Mouse (Mus musculus) left cerebral cortex, postnatal 25 days (tissue): Measurements from ENCODE around the gene 4930432K21Rik. TPM values are rescaled to one million over a fixed set of nuclear protein-coding genes. Genes with fewer than 3 reads are reported as not detected.

Experiments used
- DNase-seq, 2 experiments: peaks; one replicate each; pipeline ENCODE4 v3.0.0; 2022; ENCODE audit warnings: low spot score in 2 of 2, mixed read lengths in 1 of 2
- intact Hi-C: fragments of 180-260 bp; cut with DNase I; formaldehyde crosslinking; loops from one replicate; pipeline ENCODE4 v1.15.1; 2025
- total RNA-seq, 2 experiments: library from RNA; stranded (reverse); gene quantifications; 2 replicates each; pipeline ENCODE4 v1.2.3; 2021

Gene 4930432K21Rik
- total RNA-seq, 2 experiments from 2014 or later: 1.4 to 1.6 TPM

DNA sequence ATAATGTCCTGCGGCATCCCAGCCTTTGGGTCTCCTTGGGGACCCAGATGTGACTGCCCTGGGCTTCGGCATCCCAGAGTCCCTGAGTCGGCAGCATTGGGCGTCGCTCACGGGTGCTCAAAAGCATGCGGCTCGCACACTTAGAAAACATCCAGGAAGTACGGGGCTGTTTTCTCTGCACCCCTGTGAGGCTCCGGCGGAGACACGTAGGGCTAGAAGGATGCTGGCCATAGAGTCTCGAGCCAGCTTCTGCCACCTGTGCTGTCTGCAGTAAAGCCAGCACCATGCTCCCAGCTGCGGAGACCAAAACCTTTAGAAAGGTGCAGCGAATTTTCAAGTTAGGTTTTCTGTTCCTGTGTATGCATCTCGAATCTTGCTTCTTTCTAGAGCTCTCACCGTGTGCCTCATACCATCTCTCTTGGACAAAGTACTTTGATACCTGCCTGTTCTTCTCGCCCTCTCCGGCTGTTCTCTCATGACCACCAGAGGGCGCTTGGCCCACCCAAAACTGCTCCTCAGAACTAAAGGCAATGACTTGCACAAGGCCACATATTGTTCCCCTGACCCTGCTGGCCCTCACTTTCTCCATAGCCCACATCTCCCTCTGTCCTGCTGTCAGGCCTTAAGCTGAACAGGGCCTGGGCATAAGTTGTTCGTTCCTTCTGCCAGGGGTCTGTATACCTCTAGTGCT lies 39.4 kb downstream of the 4930432K21Rik start:
- peak; percentile 60 to 62 for DNase-seq
- intact Hi-C loops: loop anchor here (1.0 to 5.0 kb wide), 3 partner anchors 23 to 170 kb away; no protein-coding TSS in a partner anchor

DNA sequence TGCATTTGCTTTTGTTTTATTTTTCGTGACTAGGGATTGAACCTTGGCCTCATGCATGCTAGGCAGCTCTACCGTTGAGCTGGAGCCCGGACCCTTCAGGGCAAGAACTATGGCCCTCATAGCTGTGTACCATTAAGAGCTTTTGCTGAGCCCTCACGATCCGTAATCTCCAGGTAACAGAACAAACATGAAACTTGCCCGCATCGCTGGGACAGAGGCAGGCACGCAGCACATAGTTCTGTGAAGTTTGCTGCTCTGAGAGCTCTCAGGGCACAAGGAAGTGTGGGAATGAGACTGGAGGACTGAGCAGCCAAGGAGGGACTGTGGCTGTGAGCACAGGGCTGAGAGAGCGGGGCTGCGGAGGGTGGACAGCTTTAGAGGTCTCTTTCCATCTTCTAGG lies 40.8 kb downstream of the 4930432K21Rik start:
- no peak for DNase-seq
- intact Hi-C loops: loop anchor here (5.0 kb wide), 1 partner anchor 94 kb away; no protein-coding TSS in a partner anchor

DNA sequence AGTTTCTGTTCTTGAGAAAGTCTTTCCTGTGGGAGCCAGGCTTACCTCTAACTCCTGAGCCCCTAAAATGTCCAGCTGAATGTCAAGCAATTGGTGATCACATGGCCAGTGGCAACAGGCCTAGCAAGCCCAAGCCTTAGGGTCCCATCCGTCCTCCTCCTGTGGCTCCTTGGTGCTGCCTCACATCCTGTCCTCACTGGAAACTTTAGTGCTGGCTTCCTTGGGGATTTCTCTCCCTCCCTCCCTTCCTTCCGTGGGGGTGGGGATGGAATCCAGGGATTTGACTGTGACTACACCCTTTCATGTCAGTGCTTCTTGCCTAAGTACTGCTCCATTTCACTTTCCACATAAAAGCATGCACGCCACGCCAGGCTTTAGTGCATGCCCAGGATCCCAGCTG lies 41.8 kb downstream of the 4930432K21Rik start:
- intact Hi-C loops: loop anchor here (5.0 kb wide), 1 partner anchor 93 kb away; no protein-coding TSS in a partner anchor
- DNase-seq: no peak

DNA sequence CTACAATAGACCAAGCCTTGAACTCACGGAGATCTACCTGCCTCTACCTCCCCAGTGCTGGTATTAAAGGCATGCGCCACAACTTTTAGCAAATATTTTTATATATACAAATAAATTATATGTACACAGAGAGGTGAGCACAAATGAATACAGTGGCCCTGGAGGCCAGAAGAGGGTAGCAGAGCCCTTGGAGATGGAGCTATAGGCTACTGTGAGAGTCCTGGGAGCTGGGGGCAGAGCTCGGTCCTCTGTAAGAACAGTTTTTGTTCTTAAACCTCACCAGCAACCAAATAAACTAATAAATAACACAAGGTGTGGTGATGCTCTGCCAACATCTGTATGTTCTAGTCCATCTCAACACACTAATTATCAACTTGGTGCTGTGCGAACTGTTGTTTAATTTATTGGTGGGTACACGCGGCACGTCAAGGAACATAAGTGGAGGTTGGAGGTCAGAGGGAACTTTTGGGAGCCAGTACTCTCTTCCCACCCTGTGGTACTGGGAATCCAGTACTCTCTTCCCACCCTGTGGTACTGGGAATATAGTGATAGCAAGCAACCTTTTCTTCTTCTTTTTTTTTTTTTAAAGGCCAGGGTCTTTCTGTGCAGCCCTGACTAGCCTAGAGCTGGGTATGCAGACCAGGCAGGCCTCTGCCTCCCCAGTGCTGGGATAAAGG lies 42.5 kb downstream of the 4930432K21Rik start:
- intact Hi-C loops: no loop called here
- DNase-seq: no peak

DNA sequence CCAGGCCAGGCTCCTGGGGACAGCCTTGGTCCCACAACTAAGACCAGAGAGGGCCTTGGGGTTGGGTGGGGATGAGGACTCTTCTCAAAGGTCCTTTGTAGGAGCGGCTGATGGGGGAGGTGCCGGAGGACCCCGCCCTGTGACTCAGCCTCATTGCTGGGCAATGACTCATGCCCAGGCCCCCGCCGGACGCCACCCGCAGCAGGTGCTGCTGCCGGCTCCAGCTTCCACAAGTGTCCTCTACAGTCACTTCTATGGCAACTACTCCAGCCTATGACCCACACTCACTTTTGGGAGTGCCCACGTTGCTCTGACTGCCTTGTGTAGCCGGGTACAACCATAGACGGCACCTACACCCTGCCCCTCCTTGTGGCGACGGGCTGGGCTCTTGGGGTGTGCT lies 44.2 kb downstream of the 4930432K21Rik start:
- DNase-seq: peak in 1 of 2 experiments; percentile 41
- intact Hi-C loops: no loop called here

DNA sequence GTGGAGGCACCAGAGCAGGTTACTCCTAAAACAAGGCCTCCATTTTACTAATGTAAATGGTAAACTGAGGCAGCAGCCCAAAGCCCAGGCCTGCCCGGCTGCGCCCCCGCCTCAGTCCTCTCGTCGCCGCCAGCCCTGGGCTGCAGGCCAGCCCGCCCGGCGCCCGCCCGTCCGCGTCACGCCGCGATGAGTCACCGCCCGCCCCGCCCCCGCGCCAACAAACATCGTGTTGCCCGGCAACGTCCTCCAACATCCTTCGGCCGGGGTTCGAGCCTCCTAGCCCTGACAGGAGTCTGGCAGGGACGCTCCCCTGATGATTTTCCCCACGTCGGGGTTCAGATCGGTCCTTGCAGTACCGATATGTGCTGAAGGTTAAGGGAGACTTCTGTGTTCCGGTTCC lies 44.7 kb downstream of the 4930432K21Rik start:
- intact Hi-C loops: no loop called here
- peak; percentile 60 to 68 for DNase-seq

DNA sequence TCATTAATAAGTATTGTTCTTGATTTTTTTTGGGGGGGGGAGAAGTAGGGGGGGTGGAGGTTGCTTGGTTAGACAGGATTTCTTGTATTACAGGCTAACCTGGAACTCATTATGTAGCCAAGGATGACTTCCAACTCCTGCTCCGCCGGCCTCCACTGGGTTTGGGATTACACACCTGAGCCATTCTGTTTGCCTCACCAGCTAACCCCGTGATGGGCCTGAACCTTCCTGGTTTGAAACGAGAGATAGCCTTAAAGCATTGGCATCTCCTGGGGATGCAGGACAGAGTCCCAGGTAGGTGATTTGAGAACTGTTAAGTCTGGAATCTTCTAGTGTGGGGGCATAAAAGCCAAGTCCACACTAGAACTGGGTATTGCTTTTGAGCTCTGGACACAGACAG lies 45.3 kb downstream of the 4930432K21Rik start:
- no peak for DNase-seq
- intact Hi-C loops: no loop called here

DNA sequence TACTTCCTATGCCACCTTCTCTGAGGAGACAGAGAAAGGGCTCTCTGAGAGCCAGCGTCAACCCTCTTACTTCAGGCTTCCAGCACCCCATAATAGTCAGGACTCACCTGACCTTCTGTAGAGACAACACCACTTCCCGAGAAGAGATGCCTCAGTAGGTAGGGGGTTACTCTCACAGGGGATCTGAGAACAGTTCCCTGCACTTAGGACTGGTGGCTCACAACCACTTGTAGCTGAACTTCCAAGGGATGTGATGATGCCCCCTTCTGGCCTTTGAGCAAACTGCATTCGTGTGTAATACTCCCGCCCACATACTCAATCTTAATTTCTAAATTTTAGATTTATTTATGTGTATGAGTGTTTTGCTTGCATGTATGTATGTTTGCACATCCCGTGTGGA lies 45.7 kb downstream of the 4930432K21Rik start:
- DNase-seq: no peak
- intact Hi-C loops: no loop called here

DNA sequence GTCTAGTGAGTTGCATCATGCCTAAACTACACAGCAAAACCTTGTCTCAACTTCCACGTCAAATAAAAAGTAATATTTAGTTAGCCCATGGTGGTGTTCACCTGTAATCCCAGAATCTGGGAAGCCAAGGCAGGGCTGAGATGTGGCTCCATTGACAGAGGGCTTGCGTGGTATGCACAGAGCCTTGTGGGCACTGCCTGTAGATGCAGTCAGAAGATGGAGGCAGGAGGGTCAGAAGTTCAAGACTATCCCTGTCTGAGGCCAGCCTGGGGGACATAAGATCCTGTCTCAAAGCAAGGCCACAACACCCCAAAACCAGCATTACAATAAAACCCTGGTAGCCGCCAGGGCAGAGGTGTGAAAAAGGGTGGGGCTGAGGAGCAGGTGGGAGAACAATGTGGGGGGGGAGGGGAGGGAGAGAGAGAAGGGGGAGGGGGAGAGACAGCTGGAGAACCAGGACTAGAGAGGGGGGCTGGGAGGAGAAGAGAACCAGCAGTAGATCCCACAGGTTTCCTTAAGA lies 46.5 kb downstream of the 4930432K21Rik start:
- intact Hi-C loops: no loop called here
- no peak for DNase-seq

GRCm38 (mm10) chr8:84197141-84197921 lies 49.5 kb downstream of the 4930432K21Rik start:
- intact Hi-C loops: no loop called here
- DNase-seq: peak; percentile 73 to 78

- intact Hi-C loops: no loop called here
- DNase-seq: peak; percentile 82 to 91
These were observed 50.3 kb downstream of the 4930432K21Rik start for GRCm38 (mm10) chr8:84197922-84198774.

GRCm38 (mm10) chr8:84198871-84199270 lies 51.0 kb downstream of the 4930432K21Rik start:
- intact Hi-C loops: no loop called here
- no peak for DNase-seq

- no peak for DNase-seq
- intact Hi-C loops: no loop called here
These were observed 51.7 kb downstream of the 4930432K21Rik start for GRCm38 (mm10) chr8:84199348-84200125.

DNA sequence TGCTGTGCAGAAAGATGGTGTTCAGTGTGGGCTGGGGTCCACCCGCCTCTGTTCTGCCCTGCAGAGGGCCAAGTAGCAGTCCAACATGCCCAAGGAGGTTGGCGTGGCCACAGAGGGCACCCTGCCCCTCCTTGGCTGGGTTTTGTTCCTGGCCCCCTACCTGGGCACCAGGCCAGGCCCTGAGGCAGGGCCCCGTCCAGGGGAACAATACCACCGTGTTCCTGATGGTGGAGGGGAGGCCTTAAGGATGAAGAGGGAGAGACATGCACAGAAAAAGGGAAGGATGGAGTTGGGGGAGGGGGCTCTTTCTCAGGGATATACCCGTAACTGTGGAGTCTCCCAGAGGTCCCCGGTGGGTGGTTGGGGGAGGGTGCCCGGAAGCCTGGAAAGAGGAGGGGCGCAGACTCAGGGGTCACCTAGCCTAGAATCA lies 52.3 kb downstream of the 4930432K21Rik start:
- intact Hi-C loops: no loop called here
- DNase-seq: no peak

GRCm38 (mm10) chr8:84200652-84201544 lies 53.1 kb downstream of the 4930432K21Rik start:
- intact Hi-C loops: no loop called here
- peak; percentile 50 to 51 for DNase-seq

DNA sequence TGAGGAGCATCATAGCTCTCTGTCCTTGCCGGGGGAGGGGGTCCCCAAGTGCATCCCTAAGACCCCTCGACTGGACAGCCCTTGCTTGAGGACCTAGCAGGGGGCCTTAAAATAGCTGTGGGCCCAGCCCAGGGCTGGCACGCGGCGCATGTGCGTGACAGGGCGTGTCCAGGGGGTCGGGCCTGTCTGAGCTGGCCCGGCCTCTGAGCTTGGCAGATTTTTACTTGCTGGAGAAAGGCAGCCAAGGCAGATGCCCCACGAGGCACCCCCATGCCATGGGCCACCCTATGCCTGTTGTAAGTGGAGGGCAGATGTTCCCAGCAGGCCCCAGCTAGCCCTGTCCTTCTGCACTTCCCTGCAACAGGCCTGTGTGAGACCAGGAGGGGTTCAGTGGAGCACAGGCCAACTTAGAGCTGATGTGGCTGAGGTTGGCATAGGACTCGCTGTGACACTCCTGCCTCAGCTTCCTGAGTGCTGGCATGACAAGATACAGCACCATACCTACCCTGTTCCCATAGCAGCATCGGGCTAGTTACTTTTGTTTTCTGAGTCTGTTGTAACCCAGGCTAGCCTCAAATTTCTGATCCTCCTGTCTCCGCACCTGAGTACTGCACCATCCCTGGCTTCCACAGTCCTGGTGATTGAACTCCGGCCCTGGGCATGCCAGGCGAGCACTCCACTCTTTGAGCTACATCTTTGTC lies 53.9 kb downstream of the 4930432K21Rik start:
- peak in 1 of 2 experiments; percentile 57 for DNase-seq
- intact Hi-C loops: no loop called here

GRCm38 (mm10) chr8:84202466-84202865 lies 54.6 kb downstream of the 4930432K21Rik start:
- DNase-seq: peak in 1 of 2 experiments; percentile 72
- intact Hi-C loops: no loop called here
